Mouse (Mus musculus): ENCODE results near the gene Fam102a.

DNA sequence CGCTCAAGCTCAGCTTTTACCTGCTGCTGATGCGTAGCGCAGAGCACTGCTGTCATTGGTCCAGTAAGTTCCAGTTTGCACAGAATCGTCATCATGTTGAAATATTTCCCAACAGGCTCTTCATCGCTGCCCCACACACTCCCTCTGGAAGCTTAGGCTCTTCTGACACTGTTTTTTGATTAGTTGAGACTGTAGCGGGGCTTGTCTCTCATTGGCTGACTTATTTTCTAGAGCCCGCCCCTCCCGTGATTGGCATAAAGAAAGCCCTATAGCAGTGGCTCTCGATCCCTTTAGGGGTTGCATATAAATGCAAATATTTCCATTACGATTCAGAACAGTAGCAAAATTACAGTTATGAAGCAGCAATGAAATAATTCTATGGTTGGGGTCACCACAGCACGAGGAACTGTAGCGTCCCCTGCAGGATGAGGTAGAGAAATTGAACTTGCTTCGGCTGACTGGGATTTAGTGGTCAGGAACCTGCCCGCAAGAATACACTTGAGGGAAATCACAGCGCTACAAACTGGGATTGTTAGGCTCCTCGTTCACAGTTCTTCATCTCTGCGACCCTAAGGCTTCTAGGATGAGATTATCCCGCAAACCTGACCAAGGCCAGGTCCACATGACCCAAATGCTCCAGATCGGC lies 46.4 kb downstream of the Fam102a start:
- TF ChIP-seq POLR2A (IDR thresholded peaks at IDR 0.05; ENCODE audit: borderline replicate concordance, extremely low read depth, insufficient read depth, insufficient read length, poor library complexity, severe bottlenecking), result no peak
- TF ChIP-seq CTCF (IDR thresholded peaks at IDR 0.05; ENCODE audit: borderline replicate concordance, extremely low read depth, insufficient read depth, insufficient read length), result no peak
